Mouse (Mus musculus) embryonic facial prominence, embryonic 10.5 days (tissue): ENCODE data around the gene Vpreb3. TPM values are rescaled to one million over a fixed set of nuclear protein-coding genes. Genes with fewer than 3 reads are reported as not detected.
"Not testable (repeated sequence)": the region's sequence is repeated elsewhere in the genome, so short reads cannot be mapped to it uniquely, and the experiment has no call there.

ENCODE experiments used
- DNase-seq: peaks from one replicate; pipeline ENCODE4 v3.0.0-alpha.2; 2017; ENCODE audit warnings: low spot score
- H3K27ac ChIP-seq: fragments of 300-500 bp; sonication (generic); replicated peaks from 2 replicates; pipeline ENCODE4 v1.5.1; 2016; ENCODE audit warnings: mild to moderate bottlenecking
- H3K27me3 ChIP-seq: fragments of 300-500 bp; sonication (generic); replicated peaks from 2 replicates; pipeline ENCODE4 v1.6.1; 2016; ENCODE audit warnings: low read depth, mild to moderate bottlenecking; ENCODE audit not compliant: poor library complexity, severe bottlenecking
- H3K36me3 ChIP-seq: fragments of 300-500 bp; sonication (generic); replicated peaks from 2 replicates; pipeline ENCODE4 v1.6.1; 2016; ENCODE audit warnings: mild to moderate bottlenecking, moderate library complexity
- H3K4me1 ChIP-seq: fragments of 300-500 bp; sonication (generic); 2 replicates; pipeline ENCODE4 v1.6.1; 2016
- H3K4me3 ChIP-seq: fragments of 300-500 bp; sonication (generic); 2 replicates; pipeline ENCODE4 v1.5.1; 2016; ENCODE audit warnings: mild to moderate bottlenecking, moderate library complexity
- H3K9me3 ChIP-seq: fragments of 300-500 bp; sonication (generic); 2 replicates; pipeline ENCODE4 v1.6.1; 2016; ENCODE audit warnings: mild to moderate bottlenecking
- WGBS: fragments of 180-500 bp; shearing (Covaris S2); methylation state at CpG from one replicate; pipeline ENCODE4 v1.1.7; 2016; 5-methylcytosine and 5-hydroxymethylcytosine counted together
- polyA plus RNA-seq: library from polyadenylated mRNA; unstranded; fragments of >200 nt; fragmentation: Nextera tagmentation; extraction: Ambion mirVana; gene quantifications from 2 replicates; pipeline ENCODE4 v1.2.1, GENCODE M21; 2016

Vpreb3 gene
- polyA plus RNA-seq, 1 experiment from 2014 or later = 0.42 TPM

GRCm38 (mm10) chr10:75994531-75995210 lies 51.8 kb downstream of the Vpreb3 start:
- H3K4me3 ChIP-seq, DNase-seq, H3K27ac ChIP-seq, H3K36me3 ChIP-seq, H3K9me3 ChIP-seq, H3K4me1 ChIP-seq, H3K27me3 ChIP-seq: not testable (repeated sequence)
- 83% methylated on average over 13 of the region's 13 CpGs for whole genome bisulfite sequencing

GRCm38 (mm10) chr10:75995463-75995862 lies 52.6 kb downstream of the Vpreb3 start:
- Histone ChIP-seq H3K27ac (no peak overlapping the region), H3K4me3 (no peak overlapping the region), H3K4me1 (peaks cover 5% of the 10 kb centered on the region; the same call in 1 of the 2 replicates), H3K36me3 (no peaks in the 10 kb centered on the region), H3K9me3 (no peaks in the 10 kb centered on the region), H3K27me3 (no peaks in the 10 kb centered on the region)
- 90% methylated on average over 11 of the region's 11 CpGs for WGBS
- no peak for DNase-seq

- no peak overlapping the region for H3K27ac ChIP-seq
- H3K36me3 ChIP-seq = no peaks in the 10 kb centered on the region
- no peaks in the 10 kb centered on the region for H3K27me3 ChIP-seq
- H3K4me3 ChIP-seq = no peak overlapping the region
- no peak for DNase-seq
- no peaks in the 10 kb centered on the region for H3K9me3 ChIP-seq
- whole genome bisulfite sequencing = 62% methylated on average over 3 of the region's 3 CpGs
- peaks cover 13% of the 10 kb centered on the region for H3K4me1 ChIP-seq
Observed at GRCm38 (mm10) chr10:75996315-75996714, 53.5 kb downstream of the Vpreb3 start.

Other genes starting within 250 kb of the Vpreb3 start
- 32.5 and 39.0 TPM in 2 replicates for gene Cabin1, start 178.7 kb upstream of the Vpreb3 start, polyA plus RNA-seq
- 93.8 and 103 TPM in 2 replicates for gene Ddt, start 169.6 kb upstream of the Vpreb3 start, polyA plus RNA-seq
- gene Gm20441, start 162.1 kb upstream of the Vpreb3 start, polyA plus RNA-seq = not detected in 2 replicates
- 2.4 and 4.3 TPM in 2 replicates for gene Gstt3, start 161.6 kb upstream of the Vpreb3 start, polyA plus RNA-seq
- gene Gstt1, start 144.5 kb upstream of the Vpreb3 start, polyA plus RNA-seq = 3.0 and 4.3 TPM in 2 replicates
- gene Gstt4, start 120.5 kb upstream of the Vpreb3 start, polyA plus RNA-seq = 0.21 TPM in 1 of 2 replicates, not detected in the other
- 6.8 and 8.5 TPM in 2 replicates for gene Gstt2, start 105.6 kb upstream of the Vpreb3 start, polyA plus RNA-seq
- 3,361 and 3,650 TPM in 2 replicates for gene Mif, start 82.8 kb upstream of the Vpreb3 start, polyA plus RNA-seq
- gene Derl3, start 49.6 kb upstream of the Vpreb3 start, polyA plus RNA-seq = 2.3 and 3.0 TPM in 2 replicates
- 284 and 291 TPM in 2 replicates for gene Smarcb1, start 21.4 kb upstream of the Vpreb3 start, polyA plus RNA-seq
- gene Chchd10, start 9.9 kb upstream of the Vpreb3 start, polyA plus RNA-seq = 8.4 and 9.6 TPM in 2 replicates
- 36.7 and 46.4 TPM in 2 replicates for gene Mmp11, start 6.6 kb upstream of the Vpreb3 start, polyA plus RNA-seq
- 0.29 and 0.56 TPM in 2 replicates for gene Gm867, start 2.4 kb upstream of the Vpreb3 start, polyA plus RNA-seq
- 0.10 TPM in 1 of 2 replicates, not detected in the other for gene Gm5134, start 11.5 kb downstream of the Vpreb3 start, polyA plus RNA-seq
- gene Zfp280b, start 89.6 kb downstream of the Vpreb3 start, polyA plus RNA-seq = 38.4 and 41.2 TPM in 2 replicates
- not detected in 2 replicates for gene Slc5a4b, start 167.9 kb downstream of the Vpreb3 start, polyA plus RNA-seq
- gene Slc5a4a, start 204.4 kb downstream of the Vpreb3 start, polyA plus RNA-seq = not detected in 2 replicates